Mouse (Mus musculus) c-Kit-negative CD71-positive TER-119-positive erythroid progenitor cells, embryonic 14.5 days (primary cell): ENCODE measurements around the gene Ltbp4.
A peak's percentile ranks its signal among the peaks of the same experiment; 100 is the strongest.

ENCODE experiments used
- DNase-seq: peaks from one replicate; pipeline ENCODE4 v3.0.0-alpha.2; 2013; ENCODE audit warnings: low read depth, low spot score

Gene Ltbp4

DNA sequence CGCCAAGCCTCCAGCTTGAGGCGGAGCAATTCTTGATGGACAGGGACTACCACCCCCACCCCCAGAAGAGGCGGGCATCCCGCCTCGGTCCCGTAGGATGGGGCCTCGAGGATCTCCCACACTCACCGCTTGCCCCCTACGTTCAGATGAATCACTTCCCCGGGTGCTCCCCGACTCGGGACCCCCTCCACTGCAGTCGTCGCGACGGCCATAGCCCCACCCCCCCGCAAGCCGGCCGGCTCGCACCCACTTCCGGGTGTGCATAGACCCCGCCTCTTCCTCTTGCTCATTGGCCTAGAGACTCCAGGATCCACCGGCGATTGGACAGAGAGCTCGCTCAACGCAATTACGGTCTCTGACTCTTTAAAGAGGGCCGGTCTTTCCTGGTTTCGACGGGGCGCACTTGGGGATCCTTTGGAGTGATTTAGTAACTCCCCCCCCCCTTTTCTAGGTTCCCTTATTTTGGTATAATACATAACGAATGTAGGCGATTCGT lies 18.3 kb upstream of the Ltbp4 start, which contains the start of gene Shkbp1:
TSS of gene Shkbp1 (minus strand) at position 275 of the 496 bp plus-strand sequence.
- peak; percentile 82 for DNase-seq

DNA sequence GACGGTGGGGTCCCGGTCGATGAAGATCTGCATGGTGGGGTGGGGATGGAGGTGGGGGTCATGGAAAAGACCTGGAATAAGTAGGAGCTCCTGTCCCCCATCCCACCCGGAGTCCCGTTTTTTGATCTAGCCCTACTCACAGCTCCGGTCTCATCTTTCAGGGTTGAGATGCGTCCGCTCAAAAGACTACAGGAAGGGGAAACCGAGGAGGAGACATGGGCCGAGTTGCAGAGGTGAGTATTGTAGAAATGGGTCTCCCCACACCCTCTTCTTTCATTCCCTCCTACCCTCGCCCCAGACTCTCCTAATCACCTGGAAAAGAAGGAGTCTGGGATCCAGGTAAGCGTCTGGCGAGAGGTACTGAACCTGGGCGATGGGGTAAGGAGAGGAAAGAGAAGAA lies 17.8 kb upstream of the Ltbp4 start:
- DNase-seq: peak; percentile 32

DNA sequence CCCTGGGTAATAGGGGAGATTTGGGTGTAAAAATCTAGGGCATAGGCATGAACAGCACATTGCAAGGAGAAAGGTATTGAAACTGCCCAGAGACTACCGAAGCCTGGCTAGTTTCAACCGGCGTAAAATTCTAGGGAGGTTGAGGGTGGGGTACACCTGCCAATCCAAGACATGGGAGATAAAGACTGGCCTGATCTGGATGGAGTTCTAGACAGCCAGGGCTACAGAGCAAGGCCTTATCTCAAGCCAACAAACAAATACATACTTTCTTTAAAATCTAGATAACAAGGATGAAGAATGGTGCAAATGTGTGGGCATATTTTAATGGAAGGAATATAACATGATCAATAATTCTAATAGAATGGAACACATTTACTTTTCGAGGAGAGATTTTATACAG lies 17.3 kb upstream of the Ltbp4 start:
- peak; percentile 30 for DNase-seq

DNA sequence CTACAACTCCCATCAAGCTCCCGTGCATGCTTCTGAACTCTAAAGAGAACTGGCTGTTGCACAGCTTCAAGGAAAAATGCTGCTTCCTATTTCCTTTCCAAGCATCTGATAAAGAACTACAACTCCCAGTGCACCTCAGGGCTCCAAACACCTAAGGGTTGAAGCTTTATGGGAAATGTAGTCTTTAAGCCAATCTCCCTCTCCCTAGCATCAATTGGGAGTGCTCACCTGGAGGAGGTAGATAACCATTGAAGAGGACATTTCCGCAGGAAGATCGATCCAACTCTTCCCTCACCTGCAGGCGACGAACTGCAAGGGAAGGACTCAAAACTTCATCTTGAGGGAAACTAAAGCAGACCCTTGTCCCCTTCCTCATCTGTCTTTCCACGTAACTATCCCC lies 16.7 kb upstream of the Ltbp4 start:
- peak; percentile 36 for DNase-seq

DNA sequence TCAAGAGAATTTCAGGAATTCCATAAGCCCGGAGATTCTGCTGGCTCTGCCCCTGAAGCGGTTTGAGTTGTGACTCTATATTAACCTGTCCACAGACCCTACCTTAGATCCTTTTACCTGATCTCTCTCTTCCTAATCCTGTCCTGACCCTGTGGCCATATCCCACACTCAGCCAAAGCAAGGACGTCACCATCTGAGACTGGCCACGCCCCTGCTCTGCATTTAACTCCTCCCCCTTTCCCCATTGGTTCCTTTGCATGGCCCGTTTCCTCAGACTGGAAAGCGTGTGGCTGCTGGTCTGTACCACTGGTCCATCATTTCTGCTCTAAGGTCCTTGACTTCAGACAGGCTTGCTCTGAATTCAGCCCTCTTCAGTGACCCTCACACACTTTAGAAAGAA lies 8.0 kb upstream of the Ltbp4 start:
- DNase-seq: no peak

DNA sequence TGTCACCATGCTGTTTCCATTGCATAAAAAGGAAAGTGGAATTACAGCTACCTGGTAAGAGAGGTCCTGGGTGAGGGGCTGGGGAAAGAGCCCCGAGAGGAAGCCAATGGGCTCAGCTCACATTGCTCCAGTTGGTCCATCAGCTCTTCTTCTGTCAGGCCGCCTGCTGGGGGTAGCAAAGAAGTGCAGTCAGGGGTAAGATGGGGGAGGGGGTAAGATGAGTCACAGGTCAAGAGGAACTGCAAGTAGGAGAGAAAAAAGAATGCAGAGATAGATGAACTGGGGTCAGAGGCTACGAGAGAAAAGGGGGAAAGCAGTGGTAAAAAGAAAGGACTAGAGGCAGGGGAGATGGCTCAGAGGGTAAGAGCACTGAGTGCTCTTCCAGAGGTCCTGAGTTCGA lies 5.1 kb upstream of the Ltbp4 start:
- DNase-seq: no peak

DNA sequence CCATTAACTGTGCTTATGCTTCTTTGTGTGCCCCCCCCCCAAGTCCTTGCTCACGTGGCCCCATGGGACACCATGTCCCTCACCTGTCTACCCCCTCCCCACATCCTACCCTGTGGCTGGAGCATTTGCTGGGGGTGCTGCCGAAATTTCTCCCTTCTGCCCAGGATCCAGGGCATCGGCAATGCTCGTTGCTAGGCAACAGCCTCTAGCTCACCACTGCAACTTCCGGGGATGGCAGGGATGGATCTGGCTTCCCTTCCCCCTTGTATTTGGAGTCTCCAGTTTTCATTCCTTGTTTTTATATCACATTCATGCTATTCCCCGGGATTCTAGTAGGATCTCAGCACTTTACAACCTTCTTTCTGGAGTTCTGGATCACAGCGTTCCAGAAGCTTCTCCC lies 2.0 kb upstream of the Ltbp4 start:
- DNase-seq: no peak

DNA sequence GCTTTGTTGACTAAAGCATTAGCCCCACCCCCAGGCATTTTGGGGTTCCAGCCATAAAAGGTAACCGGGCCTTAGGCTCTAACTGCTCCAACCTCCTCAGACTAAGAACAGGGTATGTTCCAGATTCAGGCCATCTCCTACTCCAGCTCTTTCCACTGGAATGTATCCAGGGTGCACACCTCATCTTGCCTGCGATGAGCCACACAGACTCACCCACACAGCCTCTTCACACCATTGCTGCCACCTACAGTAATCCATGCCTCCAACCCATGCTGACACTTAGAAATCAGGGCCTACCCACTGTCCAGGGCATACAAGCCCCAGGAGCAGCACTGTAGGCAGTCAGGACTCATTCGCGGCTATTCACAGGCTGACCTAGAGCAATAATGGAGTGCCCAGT lies 1.6 kb upstream of the Ltbp4 start:
- DNase-seq: no peak

DNA sequence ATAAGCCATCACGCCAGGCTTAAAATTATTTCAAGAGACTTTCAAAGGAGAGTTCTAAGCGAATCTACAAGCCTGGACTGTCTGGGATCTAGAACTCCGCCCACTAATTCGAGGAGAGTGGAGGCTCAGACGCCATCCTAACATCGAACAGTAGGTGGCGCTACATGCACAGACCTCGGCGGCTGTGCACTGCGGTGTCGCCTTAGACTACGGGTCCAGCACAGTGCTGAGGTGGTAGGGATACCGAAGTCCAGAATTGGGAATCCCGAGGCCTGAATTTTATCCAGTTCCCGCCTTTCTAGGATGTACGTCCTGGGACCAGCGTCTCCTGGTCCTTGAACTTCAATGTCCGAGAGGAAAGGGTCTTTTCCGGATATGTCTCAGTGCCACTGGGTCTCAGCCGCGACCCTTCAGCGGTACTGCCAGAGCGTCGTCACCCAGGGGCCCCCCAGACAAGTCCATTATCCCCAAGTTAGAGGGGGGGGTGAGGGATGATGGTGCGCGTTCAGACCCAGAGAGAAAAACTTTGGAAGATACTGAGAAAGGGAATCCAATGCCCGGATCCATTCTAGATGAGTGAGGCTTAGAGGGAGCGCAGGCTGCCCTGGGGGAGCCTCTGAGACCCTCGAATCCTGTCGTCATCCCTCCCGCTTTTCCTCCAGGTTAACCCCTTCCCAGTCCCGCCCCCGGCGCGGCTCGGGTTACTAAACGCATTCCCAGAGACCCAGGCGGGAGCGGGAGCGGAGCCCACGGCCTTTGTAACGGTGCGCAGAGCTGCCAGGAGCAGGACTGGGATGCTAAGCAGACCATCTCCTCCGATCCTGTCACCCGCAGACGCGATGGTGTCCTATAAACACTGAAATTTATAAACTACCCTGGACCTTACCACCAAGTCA lies 1.3 kb downstream of the Ltbp4 start:
- peak; percentile 67 for DNase-seq

DNA sequence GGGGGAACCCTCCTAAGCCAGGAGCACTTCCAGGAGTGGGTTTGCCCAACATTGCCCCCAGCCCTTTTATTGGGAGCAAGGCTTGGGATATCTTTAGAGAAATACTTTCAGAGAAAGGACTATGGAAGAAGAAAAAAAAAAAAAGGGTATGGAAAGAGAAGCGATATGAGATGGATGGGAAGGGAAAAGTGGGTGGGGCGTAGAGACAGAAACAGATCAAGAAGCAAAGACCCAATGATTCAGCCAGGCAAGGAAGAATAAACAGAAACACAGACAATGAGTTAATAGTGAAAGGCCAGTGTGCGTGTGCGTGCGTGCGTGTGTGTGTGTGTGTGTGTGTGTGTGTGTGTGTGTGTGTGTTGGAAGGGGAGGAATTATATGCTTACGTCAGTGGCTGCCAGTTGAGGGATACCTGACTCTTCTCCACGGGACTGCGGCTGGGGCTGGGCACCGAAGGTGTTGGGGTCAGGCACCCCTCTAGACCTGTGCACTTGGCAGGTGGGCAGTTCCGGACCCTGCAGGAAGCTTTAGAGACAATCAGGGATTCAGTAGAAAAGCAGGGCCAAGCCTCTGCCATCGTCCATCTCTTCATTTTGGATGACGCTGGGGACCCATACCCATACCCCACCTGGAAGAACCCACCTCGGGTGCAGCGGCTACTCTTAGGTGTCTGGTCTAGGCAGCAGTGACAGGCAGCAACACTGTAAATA lies 2.3 kb downstream of the Ltbp4 start:
- DNase-seq: no peak

DNA sequence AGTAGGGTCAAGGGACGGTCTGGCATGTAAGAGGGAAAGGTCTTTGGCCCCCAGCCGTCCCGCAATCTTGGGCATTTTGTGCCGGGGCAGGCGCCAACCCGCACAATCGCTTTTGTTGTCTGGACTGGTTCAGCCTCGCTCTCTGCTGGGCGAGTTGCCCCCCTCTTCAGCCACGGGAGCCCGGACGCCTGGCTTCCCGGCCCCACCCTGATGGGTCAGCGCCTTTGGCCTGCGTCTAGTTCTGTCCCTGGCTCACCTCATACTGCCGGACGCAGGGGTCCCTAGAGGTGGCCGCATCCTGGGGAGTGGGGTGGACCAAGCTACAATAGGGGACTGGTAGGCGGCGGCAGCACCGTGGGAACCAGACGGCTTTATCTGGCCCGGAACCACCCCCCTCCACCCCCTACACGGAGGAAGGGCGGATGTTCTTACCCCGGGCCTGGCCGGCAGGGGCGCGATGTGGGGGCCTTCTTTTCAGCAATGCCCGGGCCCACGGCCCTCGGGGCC lies 3.0 kb downstream of the Ltbp4 start:
- DNase-seq: no peak

DNA sequence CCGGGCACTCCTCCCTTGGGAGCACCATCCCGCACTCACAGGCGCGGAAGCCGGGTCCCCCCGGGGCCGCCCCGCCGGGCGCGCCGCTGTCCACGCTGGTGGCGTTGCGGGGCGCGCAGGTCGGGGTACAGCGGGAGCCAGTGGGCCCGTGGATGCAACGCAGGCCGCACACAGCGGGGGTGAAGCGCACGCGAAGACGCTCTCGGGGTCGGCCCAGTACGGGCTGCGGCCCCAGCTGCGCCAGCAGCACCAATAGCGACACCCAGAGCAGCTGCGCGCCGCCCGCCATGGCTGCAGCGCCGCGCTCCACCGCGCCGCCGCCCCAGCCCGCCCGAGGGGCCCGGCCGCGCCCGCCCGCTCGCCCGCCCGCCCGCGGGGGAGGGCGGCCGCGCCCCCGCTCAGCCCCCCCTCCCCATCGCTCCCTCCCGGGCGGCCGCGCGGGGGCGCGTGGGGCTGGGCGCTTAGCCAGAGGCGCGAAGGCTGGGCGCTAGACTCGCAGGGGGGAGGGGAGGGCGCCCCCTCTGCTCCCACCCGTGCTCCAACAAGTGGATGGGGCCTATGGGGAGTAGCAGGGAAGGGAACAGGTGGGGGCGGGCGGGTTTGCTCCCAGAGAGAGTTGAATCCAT lies 4.1 kb downstream of the Ltbp4 start:
- no peak for DNase-seq

DNA sequence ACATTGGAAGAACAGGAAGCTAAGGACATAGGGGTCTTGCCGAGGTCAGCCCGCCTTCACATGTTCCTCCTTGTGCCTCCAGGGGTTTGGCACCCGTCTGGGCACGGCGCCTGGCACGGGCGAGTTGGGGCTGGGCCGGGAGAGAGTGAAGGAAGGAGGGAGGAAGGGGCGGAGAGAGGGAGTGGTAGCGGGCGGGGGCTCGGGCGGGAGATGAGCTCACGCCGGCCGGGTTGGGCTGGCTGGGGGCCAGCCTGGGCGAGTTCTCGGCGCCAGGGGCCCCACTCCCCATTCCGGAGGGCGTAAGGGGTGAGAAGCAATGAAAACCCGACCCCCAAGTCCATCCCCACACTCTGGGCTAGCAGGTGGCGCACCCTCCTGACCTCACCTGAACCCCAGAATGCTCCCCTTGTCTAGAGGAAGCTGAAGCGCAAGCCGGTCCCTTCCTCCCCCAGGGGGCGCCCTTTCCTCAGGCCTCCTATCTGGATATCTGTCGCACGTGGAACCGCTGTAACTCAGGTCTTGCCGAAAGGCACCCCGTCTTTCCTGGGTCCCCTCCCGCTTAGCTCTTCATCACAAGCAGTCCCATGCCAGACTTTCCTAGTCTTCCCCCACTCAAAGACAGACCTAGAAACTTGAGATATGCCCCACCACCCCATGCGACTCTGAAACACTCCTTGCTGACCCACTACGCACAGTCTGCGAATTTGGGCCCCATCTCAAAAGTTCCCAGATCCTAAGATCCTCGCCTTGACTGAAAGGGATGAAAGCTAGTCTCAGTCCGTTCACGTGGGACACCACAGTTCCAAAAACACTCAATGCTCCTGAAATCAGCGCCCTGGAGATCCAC lies 4.9 kb downstream of the Ltbp4 start:
- peak; percentile 55 for DNase-seq

DNA sequence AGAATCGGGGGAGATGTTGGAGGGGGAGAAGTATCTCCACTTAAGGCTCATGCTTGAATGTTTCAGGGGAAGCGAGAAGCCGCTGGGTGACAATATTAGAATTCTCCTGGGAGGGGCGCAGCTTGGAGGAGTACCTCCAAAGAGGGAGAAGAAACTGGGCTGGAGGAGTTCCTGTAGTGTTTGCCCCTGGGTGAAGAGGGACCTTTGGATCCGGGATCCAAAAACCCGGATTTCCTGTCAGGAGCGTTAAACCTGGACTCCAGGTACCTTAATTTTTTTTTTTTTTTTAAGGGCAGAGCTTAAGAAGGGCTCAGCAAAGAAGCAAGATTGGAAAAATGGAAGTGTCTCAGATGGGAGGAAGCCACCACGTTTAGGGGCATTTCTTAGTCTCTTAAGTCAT lies 5.6 kb downstream of the Ltbp4 start:
- DNase-seq: no peak

DNA sequence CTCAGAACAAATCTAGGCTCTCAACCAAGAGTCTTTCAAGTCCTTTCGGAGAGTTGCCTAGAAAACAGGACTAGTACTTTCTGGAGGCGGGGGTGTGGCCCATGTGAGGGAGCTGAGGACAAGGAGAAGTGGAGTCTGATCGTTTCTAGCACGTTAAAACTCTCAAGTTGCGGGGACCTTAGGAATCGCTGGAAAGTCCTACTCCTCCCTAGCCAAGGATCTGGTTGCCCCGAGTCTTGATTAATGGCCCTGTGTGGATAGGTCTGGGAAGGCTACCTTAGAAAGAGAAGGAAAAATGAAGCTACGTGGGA lies 6.0 kb downstream of the Ltbp4 start:
- no peak for DNase-seq

DNA sequence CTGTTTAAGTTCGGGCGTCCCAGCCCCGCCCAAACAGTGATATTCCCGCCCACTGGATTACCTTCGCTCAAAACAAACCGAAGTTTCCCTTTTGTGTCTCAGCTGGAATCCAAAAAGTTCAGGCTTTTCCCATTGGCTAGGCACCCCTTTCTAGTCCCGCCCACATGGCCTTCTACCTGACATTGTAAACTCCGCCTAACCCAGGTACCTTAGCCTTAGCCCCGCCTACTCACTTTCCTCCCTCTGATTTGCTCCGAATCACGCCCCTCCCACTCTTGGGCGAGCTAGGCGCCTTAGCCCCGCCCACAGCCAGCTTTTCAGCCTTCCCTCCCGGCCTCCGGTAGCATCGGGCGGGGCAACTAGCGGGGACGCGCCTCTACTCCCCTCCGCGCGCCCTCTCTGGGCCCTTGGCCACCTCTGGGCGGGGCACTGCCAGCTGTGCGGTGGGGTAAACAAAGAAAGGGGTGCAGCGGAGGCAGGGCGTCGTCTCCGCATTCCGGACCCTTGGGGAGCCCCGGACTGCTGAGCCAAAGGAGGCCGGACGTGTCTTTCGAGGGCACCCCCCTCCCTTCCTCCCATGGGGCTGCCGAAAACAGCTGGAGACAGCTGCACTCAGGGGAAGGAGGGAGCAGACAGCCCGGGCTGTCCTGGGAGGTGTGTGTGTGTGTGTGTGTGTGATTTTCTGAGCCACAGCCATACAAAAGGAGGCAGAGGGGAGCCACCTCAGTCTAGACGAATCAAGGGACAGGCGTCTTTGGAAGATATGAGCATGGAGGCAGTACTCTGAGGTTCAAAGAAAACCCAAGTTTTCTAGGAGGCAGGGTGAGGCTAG lies 6.6 kb downstream of the Ltbp4 start:
- DNase-seq: peak; percentile 60

DNA sequence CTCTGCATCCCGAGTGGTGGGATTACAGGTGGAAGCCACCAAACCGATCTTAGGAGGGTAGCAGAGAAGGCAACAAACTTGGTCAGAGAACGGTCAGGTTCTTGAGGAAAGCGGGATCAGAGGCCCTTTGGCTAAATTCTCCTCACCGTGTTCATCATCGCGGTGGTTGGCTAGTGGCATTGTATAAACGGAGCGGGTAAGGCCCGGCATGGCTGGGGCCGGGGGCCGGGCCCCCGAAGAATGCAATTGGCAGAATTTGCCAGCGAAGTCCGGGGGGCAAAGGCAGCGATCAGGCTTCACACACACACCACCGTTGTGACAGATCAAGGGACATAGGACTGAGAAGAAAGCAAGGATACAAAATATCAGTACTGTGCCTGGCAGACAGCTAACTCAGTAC lies 7.5 kb downstream of the Ltbp4 start:
- no peak for DNase-seq

DNA sequence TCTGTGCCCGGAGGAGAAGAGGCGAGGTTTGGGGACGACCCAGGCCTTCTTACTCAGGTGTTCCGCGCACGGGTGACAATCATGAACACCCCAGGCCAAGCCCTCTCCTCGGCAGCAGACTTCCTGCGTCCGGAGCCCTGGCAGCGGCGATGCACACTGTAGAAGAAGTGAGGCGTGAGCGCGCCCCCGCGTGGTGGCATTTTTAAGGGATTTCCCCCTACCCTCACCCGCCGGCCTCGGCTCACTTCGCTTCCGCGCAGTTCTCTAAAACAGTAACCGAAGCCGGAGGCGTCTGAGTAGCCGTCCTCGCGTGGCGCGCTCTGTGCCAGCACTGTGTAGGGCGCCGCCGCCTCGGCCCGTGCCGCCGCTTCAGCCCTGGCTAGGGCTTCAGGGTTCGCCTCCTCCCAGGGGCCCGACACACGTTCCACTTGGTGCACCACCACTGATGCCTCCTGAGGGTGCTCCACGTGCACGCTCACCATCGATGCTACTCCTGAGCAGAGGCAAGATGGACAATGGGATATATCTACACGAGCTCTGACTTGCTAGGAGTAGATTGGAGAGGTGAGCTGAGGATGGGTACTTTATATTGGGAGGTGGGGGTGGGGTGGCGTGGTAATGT lies 8.1 kb downstream of the Ltbp4 start:
- DNase-seq: no peak

DNA sequence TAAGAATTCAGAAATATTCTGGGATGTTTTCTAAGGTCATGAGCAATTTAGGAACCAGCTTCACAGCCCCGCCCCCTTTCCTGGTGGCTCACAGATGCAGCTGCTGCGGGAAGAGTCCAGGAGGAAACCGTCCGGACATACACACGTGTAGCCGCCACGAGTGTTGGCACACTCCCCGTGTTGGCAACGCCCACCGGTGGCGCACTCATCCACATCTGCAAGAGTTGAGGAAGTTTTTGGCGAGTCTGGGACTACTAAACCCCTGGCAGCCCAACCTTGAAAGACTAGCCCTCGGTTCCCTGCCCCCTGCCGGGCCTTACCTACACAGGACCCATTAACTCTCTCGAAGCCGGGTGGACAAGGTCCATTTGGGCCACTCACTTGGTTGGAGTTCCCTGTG lies 8.8 kb downstream of the Ltbp4 start:
- DNase-seq: no peak

DNA sequence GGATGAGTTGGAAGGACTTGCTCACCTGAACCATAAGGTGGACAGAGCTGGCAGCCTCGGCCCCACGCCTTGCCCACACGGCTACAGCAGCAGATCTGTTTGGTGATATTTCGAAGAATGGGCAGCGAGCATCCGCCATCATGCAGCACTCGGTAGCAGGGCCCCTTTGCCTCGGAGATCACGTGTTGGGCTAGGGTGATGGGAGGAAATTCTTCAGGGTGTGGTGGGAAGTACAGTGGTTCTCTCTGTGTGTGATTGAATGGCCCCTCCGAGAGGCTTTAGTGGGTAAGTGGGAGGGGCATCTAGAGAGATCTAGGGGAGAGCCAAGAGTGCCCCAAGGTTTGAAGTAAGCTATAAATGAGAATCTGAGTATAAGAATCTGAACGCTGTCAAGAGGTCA lies 9.3 kb downstream of the Ltbp4 start:
- no peak for DNase-seq
